Mouse (Mus musculus): ENCODE data around the gene Fzd2. TPM values are rescaled to one million over a fixed set of nuclear protein-coding genes. Genes with fewer than 3 reads are reported as not detected.
"Not testable (repeated sequence)": the region's sequence is repeated elsewhere in the genome, so short reads cannot be mapped to it uniquely, and the experiment has no call there.

Gene Fzd2
- total RNA-seq, 2 experiments from 2014 or later, result 0.89 to 1.8 TPM

- DNase-seq (ENCODE audit: low spot score), result no peak
These were observed 22.7 kb upstream of the Fzd2 start for GRCm38 (mm10) chr11:102581281-102582015.

- no peak for DNase-seq (ENCODE audit: low spot score)
These were observed 22.1 kb upstream of the Fzd2 start for GRCm38 (mm10) chr11:102582016-102582610.

GRCm38 (mm10) chr11:102582736-102583135 is 21.5 kb upstream of the Fzd2 start:
- no peak for DNase-seq (ENCODE audit: low spot score)

- DNase-seq (ENCODE audit: low spot score), result no peak
These were observed 17.6 kb upstream of the Fzd2 start for GRCm38 (mm10) chr11:102586445-102587130.

- no peak for DNase-seq (ENCODE audit: low spot score)
These were observed 16.6 kb upstream of the Fzd2 start for GRCm38 (mm10) chr11:102587554-102587953.

- DNase-seq (ENCODE audit: low spot score), result no peak
These were observed 8.8 kb upstream of the Fzd2 start for GRCm38 (mm10) chr11:102595341-102595820.

- DNase-seq (ENCODE audit: low spot score), result no peak
These were observed 4.3 kb upstream of the Fzd2 start for GRCm38 (mm10) chr11:102599912-102600311.

- DNase-seq (ENCODE audit: low spot score), result peak; percentile 69
These were observed 1.2 kb upstream of the Fzd2 start for GRCm38 (mm10) chr11:102602816-102603495.

- peak; percentile 72 for DNase-seq (ENCODE audit: low spot score)
These were observed 723 bp upstream of the Fzd2 start for GRCm38 (mm10) chr11:102603496-102603850.

GRCm38 (mm10) chr11:102604777-102605552 is 769 bp downstream of the Fzd2 start:
- no peak for DNase-seq (ENCODE audit: low spot score)

- DNase-seq (ENCODE audit: low spot score), result no peak
These were observed 1.6 kb downstream of the Fzd2 start for GRCm38 (mm10) chr11:102605553-102606416.

- DNase-seq (ENCODE audit: low spot score), result no peak
These were observed 2.6 kb downstream of the Fzd2 start for GRCm38 (mm10) chr11:102606751-102607171.

- not testable (repeated sequence) for DNase-seq (ENCODE audit: low spot score)
These were observed 3.0 kb downstream of the Fzd2 start for GRCm38 (mm10) chr11:102607201-102607600.

GRCm38 (mm10) chr11:102607686-102608548 is 3.7 kb downstream of the Fzd2 start:
- DNase-seq (ENCODE audit: low spot score), result no peak

GRCm38 (mm10) chr11:102608691-102609090 is 4.5 kb downstream of the Fzd2 start:
- DNase-seq (ENCODE audit: low spot score), result no peak

- no peak for DNase-seq (ENCODE audit: low spot score)
These were observed 5.3 kb downstream of the Fzd2 start for GRCm38 (mm10) chr11:102609483-102609882.

- DNase-seq (ENCODE audit: low spot score), result no peak
These were observed 6.1 kb downstream of the Fzd2 start for GRCm38 (mm10) chr11:102610260-102610659.

GRCm38 (mm10) chr11:102610675-102611316 is 6.6 kb downstream of the Fzd2 start:
- no peak for DNase-seq (ENCODE audit: low spot score)

GRCm38 (mm10) chr11:102611317-102611705 is 7.1 kb downstream of the Fzd2 start:
- DNase-seq (ENCODE audit: low spot score), result no peak

All from gastrocnemius, adult 18-20 months (tissue).